In genomic region chr17:88494772-88495132, GRCm38 (mm10) we compare ENCODE assay signal across 16 mouse cellular contexts. TPM values are rescaled to one million over a fixed set of nuclear protein-coding genes. Genes with fewer than 3 reads are reported as not detected.
DNase-seq lines count a peak whose midpoint lies in the region; ATAC-seq and TF ChIP-seq lines count a peak whose summit lies in the region.
"Had no signal": no experiment of that assay in that cellular context is flagged by ENCODE, and none has a peak within 500 bp of the region (broad histone marks: within the 10 kb centered on the region; RNA-seq: fewer than 3 reads in every experiment).

No protein-coding gene starts in this region.

- H3K36me3 ChIP-seq in forebrain, embryonic 11.5 days (ENCODE audit: control insufficient read depth, insufficient read depth, low read length) = no peaks in the 10 kb centered on the region
- H3K36me3 ChIP-seq in hindbrain, embryonic 14.5 days (replicated peaks; ENCODE audit: control insufficient read depth, insufficient read depth) = peaks cover 6% of the 10 kb centered on the region; the same call in 1 of the 2 replicates
- peaks cover 4% of the 10 kb centered on the region; the same call in 1 of the 2 replicates for H3K36me3 ChIP-seq in midbrain, postnatal 0 days (ENCODE audit: insufficient read depth, low read length)

- no peaks in the 10 kb centered on the region for H3K27me3 ChIP-seq in forebrain, embryonic 11.5 days (ENCODE audit: control insufficient read depth, insufficient read depth, low read length)
- no peaks in the 10 kb centered on the region for H3K27me3 ChIP-seq in hindbrain, embryonic 14.5 days (ENCODE audit: control insufficient read depth, insufficient read depth, low read length)
- H3K27me3 ChIP-seq in midbrain, postnatal 0 days (ENCODE audit: insufficient read depth, low read length) = no peaks in the 10 kb centered on the region
- H3K27me3 ChIP-seq: embryonic facial prominence, embryonic 15.5 days; kidney, embryonic 15.5 days; liver, embryonic 15.5 days; megakaryocyte, embryonic 14.5 days had no signal

- peak overlapping the region; percentile 43 for H3K4me3 ChIP-seq in layer of hippocampus, adult 2 months
- no peak overlapping the region for H3K4me3 ChIP-seq in forebrain, embryonic 11.5 days (ENCODE audit: low read depth, low read length)
- H3K4me3 ChIP-seq in hindbrain, embryonic 14.5 days (replicated peaks; ENCODE audit: low read length) = no peak overlapping the region
- no peak overlapping the region for H3K4me3 ChIP-seq in midbrain, postnatal 0 days (ENCODE audit: low read depth, low read length)
- H3K4me3 ChIP-seq: embryonic facial prominence, embryonic 15.5 days; kidney, embryonic 15.5 days; liver, embryonic 15.5 days; megakaryocyte, embryonic 14.5 days had no signal

- H3K9ac ChIP-seq in forebrain, embryonic 11.5 days (ENCODE audit: low read length) = peak overlapping the region; percentile 9; the same call in 1 of the 2 replicates
- peak overlapping the region; percentile 53 for H3K9ac ChIP-seq in hindbrain, embryonic 14.5 days
- H3K9ac ChIP-seq in midbrain, postnatal 0 days (replicated peaks; ENCODE audit: low read length, poor library complexity, severe bottlenecking) = peak overlapping the region; percentile 52
- H3K9ac ChIP-seq: embryonic facial prominence, embryonic 15.5 days; kidney, embryonic 15.5 days; liver, embryonic 15.5 days had no signal

- peak overlapping the region; percentile 22; the same call in 1 of the 2 replicates for H3K4me2 ChIP-seq in forebrain, embryonic 11.5 days (ENCODE audit: low read depth, low read length, severe bottlenecking)
- peak overlapping the region; percentile 48 for H3K4me2 ChIP-seq in hindbrain, embryonic 14.5 days (replicated peaks)
- H3K4me2 ChIP-seq in midbrain, postnatal 0 days (ENCODE audit: low read depth, low read length, poor library complexity, severe bottlenecking) = peak overlapping the region; percentile 40
- H3K4me2 ChIP-seq: embryonic facial prominence, embryonic 15.5 days; kidney, embryonic 15.5 days; liver, embryonic 15.5 days had no signal

- H3K4me1 ChIP-seq in forebrain, embryonic 11.5 days (replicated peaks; ENCODE audit: control insufficient read depth, insufficient read depth, low read length) = peaks cover 14% of the 10 kb centered on the region
- peaks cover 20% of the 10 kb centered on the region for H3K4me1 ChIP-seq in hindbrain, embryonic 14.5 days (replicated peaks; ENCODE audit: control insufficient read depth, insufficient read depth, low read length)
- H3K4me1 ChIP-seq in midbrain, postnatal 0 days (ENCODE audit: insufficient read depth, low read length) = peaks cover 5% of the 10 kb centered on the region
- H3K4me1 ChIP-seq: kidney, embryonic 15.5 days; liver, embryonic 15.5 days; megakaryocyte, embryonic 14.5 days had no signal

- peak; percentile 53 for ATAC-seq in forebrain, embryonic 11.5 days (replicated peaks; ENCODE audit: low FRiP score)
- peak; percentile 51; the same call in 1 of the 2 replicates for ATAC-seq in hindbrain, embryonic 14.5 days (ENCODE audit: low FRiP score)
- peak; percentile 64 for ATAC-seq in midbrain, postnatal 0 days (ENCODE audit: low FRiP score)

- TF ChIP-seq CTCF in layer of hippocampus, adult 2 months (conservative IDR thresholded peaks at IDR 0.05) = no peak
- TF ChIP-seq CTCF in midbrain, postnatal 0 days (IDR thresholded peaks at IDR 0.05) = no peak

- H3K27ac ChIP-seq in layer of hippocampus, adult 2 months = peak overlapping the region; percentile 88
- H3K27ac ChIP-seq in forebrain, embryonic 11.5 days (ENCODE audit: low read depth, low read length) = peak overlapping the region; percentile 78
- peak overlapping the region; percentile 91 for H3K27ac ChIP-seq in hindbrain, embryonic 14.5 days
- peak overlapping the region; percentile 80 for H3K27ac ChIP-seq in midbrain, postnatal 0 days (ENCODE audit: low read depth, low read length)
- H3K27ac ChIP-seq: embryonic facial prominence, embryonic 15.5 days; kidney, embryonic 15.5 days; liver, embryonic 15.5 days had no signal

- DNase-seq in layer of hippocampus, adult 2 months (ENCODE audit: low spot score in 2 of 2) = no peak
- DNase-seq in layer of hippocampus, adult 9-10 months (ENCODE audit: low spot score) = no peak
- DNase-seq in forebrain, embryonic 11.5 days (ENCODE audit: low spot score) = no peak
- DNase-seq in hindbrain, embryonic 14.5 days (ENCODE audit: low spot score) = no peak
- no peak for DNase-seq in midbrain, postnatal 0 days (ENCODE audit: low spot score)
- no peak for DNase-seq in ovary, postnatal 14 days (ENCODE audit: low spot score)
- no peak for DNase-seq in urinary bladder, postnatal 4 days (ENCODE audit: low spot score in 2 of 2)
- no peak for DNase-seq in frontal cortex, postnatal 25 days (ENCODE audit: low spot score in 2 of 2)
- DNase-seq: adrenal gland, adult 8-10 months; gastrocnemius, postnatal 14 days; heart, postnatal 36 days; thymus, postnatal 36 days had no signal

- H3K9me3 ChIP-seq in forebrain, embryonic 11.5 days (ENCODE audit: control insufficient read depth, low read length) = no peaks in the 10 kb centered on the region
- H3K9me3 ChIP-seq in hindbrain, embryonic 14.5 days (ENCODE audit: control insufficient read depth, low read length) = no peaks in the 10 kb centered on the region
- no peaks in the 10 kb centered on the region for H3K9me3 ChIP-seq in midbrain, postnatal 0 days (ENCODE audit: low read length)
- H3K9me3 ChIP-seq: kidney, embryonic 15.5 days; liver, embryonic 15.5 days had no signal

- 54% methylated on average over 10 of the region's 10 CpGs for WGBS in forebrain, embryonic 11.5 days
- 14% methylated on average over 10 of the region's 10 CpGs for WGBS in hindbrain, embryonic 14.5 days
- 14% methylated on average over 10 of the region's 10 CpGs for WGBS in midbrain, postnatal 0 days

RNA-seq across cellular contexts. Expression of gene Ppp1r21, which starts 35.2 kb away (rescaled TPM):
- 10 to 100 TPM; 82.8 to 87.7 TPM for total RNA-seq in layer of hippocampus, adult 2 months (2021)
- 23.8 and 29.4 TPM in 2 replicates for polyA plus RNA-seq in forebrain, embryonic 11.5 days (2014; fragmentation: Nextera tagmentation; extraction: Ambion mirVana)
- 47.8 and 48.6 TPM in 2 replicates for polyA plus RNA-seq in hindbrain, embryonic 14.5 days (2014; fragmentation: Nextera tagmentation; extraction: Ambion mirVana)
- total RNA-seq in midbrain, postnatal 0 days (2014; rRNA removed) = 44.1 and 68.7 TPM in 2 replicates
- 36.6 and 36.7 TPM in 2 replicates for polyA plus RNA-seq in midbrain, postnatal 0 days (2015; fragmentation: Nextera tagmentation; extraction: Ambion mirVana)

RNA-seq across cellular contexts. Expression of gene Foxn2, which starts 54.2 kb away (rescaled TPM):
- 10 to 100 TPM; 24.7 to 26.3 TPM for total RNA-seq in layer of hippocampus, adult 2 months (2021)
- polyA plus RNA-seq in forebrain, embryonic 11.5 days (2014; fragmentation: Nextera tagmentation; extraction: Ambion mirVana) = 7.1 and 9.5 TPM in 2 replicates
- polyA plus RNA-seq in hindbrain, embryonic 14.5 days (2014; fragmentation: Nextera tagmentation; extraction: Ambion mirVana) = 6.9 and 7.0 TPM in 2 replicates
- total RNA-seq in midbrain, postnatal 0 days (2014; rRNA removed) = 7.7 and 12.7 TPM in 2 replicates
- polyA plus RNA-seq in midbrain, postnatal 0 days (2015; fragmentation: Nextera tagmentation; extraction: Ambion mirVana) = 4.5 and 5.3 TPM in 2 replicates
